Mouse (Mus musculus): ENCODE measurements around the gene Iqgap1. TPM values are rescaled to one million over a fixed set of nuclear protein-coding genes. Genes with fewer than 3 reads are reported as not detected.
A peak's percentile ranks its signal among the peaks of the same experiment; 100 is the strongest.
"Not testable (repeated sequence)": the region's sequence is repeated elsewhere in the genome, so short reads cannot be mapped to it uniquely, and the experiment has no call there.

Gene Iqgap1
- polyA plus RNA-seq, 1 experiment from 2014 or later, result 75.3 TPM

DNA sequence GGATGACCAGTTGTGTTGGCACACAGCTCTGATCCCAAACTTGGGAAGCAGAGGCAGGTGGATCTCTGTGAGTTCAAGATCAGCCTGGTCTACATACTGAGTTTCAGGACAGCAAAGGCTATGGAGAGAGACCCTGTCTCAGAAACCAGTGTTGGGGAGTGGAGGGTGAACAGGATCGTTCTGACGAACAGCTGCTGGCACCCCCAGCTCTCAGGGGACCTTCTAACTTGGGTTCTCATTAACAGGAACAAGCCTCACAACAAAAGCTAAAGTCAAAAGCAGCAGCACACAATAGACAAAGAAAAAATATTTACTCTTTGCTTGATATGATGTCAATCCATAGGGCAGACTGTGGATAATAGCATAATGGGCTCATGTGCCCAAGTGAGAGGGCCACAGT lies 55.3 kb downstream of the Iqgap1 start:
- no peak overlapping the region for H3K4me2 ChIP-seq (replicated peaks)
- H3K4me3 ChIP-seq (replicated peaks), result no peak overlapping the region
- 88% methylated on average over 2 of the region's 2 CpGs for WGBS
- H3K9me3 ChIP-seq (replicated peaks), result no peaks in the 10 kb centered on the region
- H3K27me3 ChIP-seq, result no peaks in the 10 kb centered on the region
- H3K9ac ChIP-seq, result no peak overlapping the region
- H3K36me3 ChIP-seq, result peaks cover 12% of the 10 kb centered on the region; the same call in 1 of the 2 replicates
- H3K4me1 ChIP-seq, result peaks cover 15% of the 10 kb centered on the region
- no peak overlapping the region for H3K27ac ChIP-seq (replicated peaks)
- ATAC-seq (ENCODE audit: insufficient number of reproducible peaks, low FRiP score, low TSS enrichment, low read depth), result no peak

DNA sequence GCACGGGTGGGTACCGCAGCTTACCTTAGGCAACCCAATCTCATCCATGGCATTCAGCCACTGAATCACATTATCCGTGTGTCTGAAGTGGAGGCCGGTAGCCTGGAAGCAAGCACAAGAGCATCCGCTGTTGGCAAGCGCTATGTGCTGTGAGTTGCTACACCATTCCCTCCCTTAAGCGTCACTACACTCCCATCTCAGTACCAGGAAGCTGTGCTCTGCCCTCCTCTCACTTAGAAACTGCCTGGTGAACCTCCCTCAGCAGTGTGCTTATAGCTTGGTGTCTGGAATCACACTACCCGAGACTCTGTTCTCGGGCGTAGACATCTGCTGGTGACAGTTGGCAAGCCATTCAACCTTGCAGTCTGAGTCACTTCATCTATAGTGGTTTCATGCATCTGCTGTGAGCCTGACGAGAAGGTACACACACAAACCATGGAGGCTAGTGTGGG lies 58.9 kb downstream of the Iqgap1 start:
- no peak overlapping the region for H3K4me2 ChIP-seq (replicated peaks)
- no peaks in the 10 kb centered on the region for H3K27me3 ChIP-seq
- H3K9ac ChIP-seq, result no peak overlapping the region
- no peak overlapping the region for H3K4me3 ChIP-seq (replicated peaks)
- H3K4me1 ChIP-seq, result no peaks in the 10 kb centered on the region
- H3K27ac ChIP-seq (replicated peaks), result no peak overlapping the region
- 84% methylated on average over 11 of the region's 11 CpGs for WGBS
- H3K36me3 ChIP-seq, result peaks cover 18% of the 10 kb centered on the region; the same call in 1 of the 2 replicates
- ATAC-seq (ENCODE audit: insufficient number of reproducible peaks, low FRiP score, low TSS enrichment, low read depth), result no peak
- no peaks in the 10 kb centered on the region for H3K9me3 ChIP-seq (replicated peaks)

DNA sequence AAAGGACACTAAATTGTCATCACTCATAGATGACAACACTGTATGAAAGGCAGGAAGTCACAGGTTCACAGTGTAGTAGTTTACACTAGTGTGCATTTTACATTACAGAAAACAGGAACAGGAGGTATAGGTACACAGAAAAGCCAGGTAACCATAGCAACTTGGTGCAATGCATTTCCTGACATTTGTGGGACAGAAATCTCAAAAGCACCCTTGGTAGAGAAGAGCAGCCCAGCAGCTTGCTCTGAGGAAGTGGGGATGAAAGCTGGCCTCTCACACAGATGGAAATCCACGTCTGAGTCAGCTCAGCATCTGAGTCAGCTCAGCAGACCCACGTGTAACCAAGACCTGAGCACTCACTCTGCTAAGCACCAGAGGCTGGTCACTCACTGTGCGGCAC lies 59.7 kb downstream of the Iqgap1 start:
- H3K4me3 ChIP-seq (replicated peaks), result no peak overlapping the region
- H3K9ac ChIP-seq, result no peak overlapping the region
- no peak overlapping the region for H3K4me2 ChIP-seq (replicated peaks)
- no peak overlapping the region for H3K27ac ChIP-seq (replicated peaks)
- no peaks in the 10 kb centered on the region for H3K9me3 ChIP-seq (replicated peaks)
- H3K27me3 ChIP-seq, result no peaks in the 10 kb centered on the region
- no peak for ATAC-seq (ENCODE audit: insufficient number of reproducible peaks, low FRiP score, low TSS enrichment, low read depth)
- peaks cover 18% of the 10 kb centered on the region; the same call in 1 of the 2 replicates for H3K36me3 ChIP-seq
- no peaks in the 10 kb centered on the region for H3K4me1 ChIP-seq
- 51% methylated on average over 3 of the region's 3 CpGs for WGBS

DNA sequence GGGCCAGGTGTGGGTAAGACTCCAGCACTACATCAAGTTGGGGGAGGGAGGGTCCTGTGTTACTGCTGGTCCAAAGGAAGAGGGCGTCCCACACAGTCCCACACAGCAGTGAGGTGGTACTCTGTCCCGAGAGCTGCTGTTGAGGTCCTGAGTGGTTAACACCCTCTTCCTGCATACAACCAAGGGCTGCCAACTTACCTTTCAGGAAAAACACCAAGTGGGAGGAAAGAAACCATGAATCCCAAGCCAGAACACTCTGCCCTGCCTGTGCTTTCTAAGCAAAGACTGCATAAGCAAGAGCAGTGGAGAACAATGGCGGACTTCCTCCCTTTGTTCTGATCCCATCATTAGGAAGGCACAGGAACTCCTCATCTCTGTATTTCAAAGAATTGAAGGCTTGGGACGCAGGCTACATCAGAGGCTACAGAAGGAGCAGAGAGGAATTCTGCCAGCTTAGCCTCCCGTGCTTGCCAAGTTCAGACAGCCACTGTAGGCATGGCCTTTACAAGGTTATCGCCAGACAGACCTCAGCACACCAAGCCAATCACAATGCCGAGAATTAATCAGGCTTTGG lies 61.8 kb downstream of the Iqgap1 start:
- 0 out of 2 replicates have a peak, but pooled peaks have one; percentile 34 for ATAC-seq (ENCODE audit: insufficient number of reproducible peaks, low FRiP score, low TSS enrichment, low read depth)
- no peaks in the 10 kb centered on the region for H3K27me3 ChIP-seq
- no peak overlapping the region for H3K4me2 ChIP-seq (replicated peaks)
- no peak overlapping the region for H3K4me3 ChIP-seq (replicated peaks)
- no peaks in the 10 kb centered on the region for H3K4me1 ChIP-seq
- no peaks in the 10 kb centered on the region for H3K9me3 ChIP-seq (replicated peaks)
- 0 out of 2 replicates have a peak overlapping the region, but pooled peaks have one; percentile 36 for H3K27ac ChIP-seq (replicated peaks)
- 74% methylated on average over 7 of the region's 7 CpGs for whole genome bisulfite sequencing
- no peak overlapping the region for H3K9ac ChIP-seq
- H3K36me3 ChIP-seq, result peaks cover 29% of the 10 kb centered on the region

DNA sequence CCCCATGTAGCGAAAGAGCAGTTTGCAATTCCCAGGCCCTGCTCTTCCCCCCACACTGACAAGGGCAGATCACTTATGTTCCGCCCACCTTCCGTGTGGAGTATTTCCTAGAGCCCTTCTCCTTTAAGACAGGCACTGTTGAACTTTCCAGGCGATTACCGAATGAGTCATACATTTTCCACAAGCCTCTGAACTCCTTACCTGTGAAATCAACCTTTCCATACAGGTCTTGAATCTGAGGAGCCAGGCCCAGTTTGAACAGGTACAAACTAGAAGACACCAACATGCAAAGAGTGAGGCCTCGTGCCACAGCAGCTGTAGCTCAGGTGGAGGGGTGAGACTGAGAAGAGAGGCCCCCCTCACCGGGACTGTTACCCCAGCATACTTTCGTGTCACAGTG lies 63.5 kb downstream of the Iqgap1 start:
- no peak overlapping the region for H3K4me2 ChIP-seq (replicated peaks)
- 58% methylated on average over 8 of the region's 8 CpGs for WGBS
- ATAC-seq (ENCODE audit: insufficient number of reproducible peaks, low FRiP score, low TSS enrichment, low read depth), result no peak
- peaks cover 43% of the 10 kb centered on the region for H3K36me3 ChIP-seq
- no peaks in the 10 kb centered on the region for H3K9me3 ChIP-seq (replicated peaks)
- H3K27ac ChIP-seq (replicated peaks), result no peak overlapping the region; the same call in 1 of the 2 replicates
- H3K4me3 ChIP-seq (replicated peaks), result no peak overlapping the region
- no peak overlapping the region for H3K9ac ChIP-seq
- no peaks in the 10 kb centered on the region for H3K27me3 ChIP-seq
- H3K4me1 ChIP-seq, result no peaks in the 10 kb centered on the region

DNA sequence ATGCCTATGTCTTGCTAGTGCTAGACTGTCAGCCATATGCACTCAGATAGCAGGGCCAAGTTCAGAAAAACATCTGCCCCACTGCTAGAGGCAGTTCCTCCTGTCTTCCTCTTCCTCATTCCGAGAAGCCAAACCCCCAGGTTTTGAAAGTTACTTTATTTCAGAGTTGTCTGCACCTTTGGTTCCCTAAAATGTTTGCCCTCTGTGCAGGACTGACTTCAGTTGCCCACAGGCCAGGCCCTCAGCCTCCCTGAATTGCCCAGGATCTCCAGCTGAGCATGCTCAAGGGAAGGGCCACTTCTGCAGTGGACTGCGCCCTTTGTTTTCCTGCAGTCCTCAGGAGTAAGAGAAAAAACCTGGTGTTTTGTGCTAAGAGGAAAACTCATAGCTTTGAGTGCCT lies 71.7 kb downstream of the Iqgap1 start:
- peaks cover 73% of the 10 kb centered on the region for H3K36me3 ChIP-seq

DNA sequence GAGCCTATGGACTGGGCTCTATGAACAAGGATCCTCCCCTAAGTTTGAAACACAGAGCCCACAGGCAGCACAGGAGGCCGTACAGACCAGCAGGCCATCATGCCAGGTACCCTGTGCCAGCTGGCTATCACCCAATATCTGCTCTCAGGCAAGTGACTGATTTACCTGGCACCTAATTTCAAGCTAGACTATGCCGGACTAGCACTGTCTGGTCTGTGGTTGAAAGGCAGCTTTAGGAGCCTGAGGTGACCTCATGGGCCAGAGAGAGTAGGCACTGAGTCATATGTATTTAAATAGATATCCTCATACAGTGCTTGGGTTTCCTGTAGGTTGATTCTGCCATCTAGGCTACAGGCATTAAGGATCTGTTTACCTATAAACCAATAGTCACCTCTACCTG lies 72.2 kb downstream of the Iqgap1 start:
- no peak overlapping the region for H3K9ac ChIP-seq
- no peak overlapping the region for H3K27ac ChIP-seq (replicated peaks)
- no peak overlapping the region for H3K4me2 ChIP-seq (replicated peaks)
- WGBS, result 85% methylated on average over 2 of the region's 2 CpGs
- H3K27me3 ChIP-seq, result no peaks in the 10 kb centered on the region
- no peaks in the 10 kb centered on the region for H3K4me1 ChIP-seq
- peaks cover 73% of the 10 kb centered on the region for H3K36me3 ChIP-seq
- no peak overlapping the region for H3K4me3 ChIP-seq (replicated peaks)
- H3K9me3 ChIP-seq (replicated peaks), result no peaks in the 10 kb centered on the region
- no peak for ATAC-seq (ENCODE audit: insufficient number of reproducible peaks, low FRiP score, low TSS enrichment, low read depth)

More for the DNA sequence above, 71.7 kb downstream of the Iqgap1 start:
- Histone ChIP-seq H3K27me3 (no peaks in the 10 kb centered on the region), H3K4me3 (replicated peaks) (no peak overlapping the region), H3K9me3 (replicated peaks) (no peaks in the 10 kb centered on the region), H3K27ac (replicated peaks) (no peak overlapping the region), H3K4me1 (no peaks in the 10 kb centered on the region), H3K4me2 (replicated peaks) (no peak overlapping the region), H3K9ac (no peak overlapping the region)
- WGBS, result 82% methylated on average over 2 of the region's 2 CpGs
- no peak for ATAC-seq (ENCODE audit: insufficient number of reproducible peaks, low FRiP score, low TSS enrichment, low read depth)

DNA sequence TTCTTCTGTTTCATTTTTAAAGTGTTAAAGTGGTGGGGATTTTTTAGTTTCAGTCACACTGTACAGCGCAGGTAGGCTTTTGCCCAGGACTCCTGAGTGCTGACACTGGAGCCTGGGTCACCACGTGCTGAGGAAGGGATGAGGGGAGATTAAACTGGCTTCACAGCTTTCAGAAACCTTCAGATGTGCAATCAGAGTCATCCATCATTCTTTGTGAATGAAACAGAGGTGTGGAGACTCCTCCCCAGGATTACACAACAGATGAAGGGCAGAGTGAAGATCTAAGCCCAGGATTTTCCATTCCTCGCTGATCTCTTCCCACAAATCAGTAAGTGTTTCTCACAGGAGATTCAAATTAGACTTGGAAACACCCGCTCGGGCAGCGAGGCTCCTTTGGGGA lies 76.2 kb downstream of the Iqgap1 start:
- no peak for ATAC-seq (ENCODE audit: insufficient number of reproducible peaks, low FRiP score, low TSS enrichment, low read depth)
- Histone ChIP-seq H3K9ac (no peak overlapping the region), H3K36me3 (peaks cover 64% of the 10 kb centered on the region), H3K4me2 (replicated peaks) (no peak overlapping the region), H3K27ac (replicated peaks) (no peak overlapping the region), H3K9me3 (replicated peaks) (no peaks in the 10 kb centered on the region), H3K4me1 (peaks cover 31% of the 10 kb centered on the region), H3K4me3 (replicated peaks) (no peak overlapping the region), H3K27me3 (no peaks in the 10 kb centered on the region)
- 66% methylated on average over 6 of the region's 6 CpGs for WGBS

DNA sequence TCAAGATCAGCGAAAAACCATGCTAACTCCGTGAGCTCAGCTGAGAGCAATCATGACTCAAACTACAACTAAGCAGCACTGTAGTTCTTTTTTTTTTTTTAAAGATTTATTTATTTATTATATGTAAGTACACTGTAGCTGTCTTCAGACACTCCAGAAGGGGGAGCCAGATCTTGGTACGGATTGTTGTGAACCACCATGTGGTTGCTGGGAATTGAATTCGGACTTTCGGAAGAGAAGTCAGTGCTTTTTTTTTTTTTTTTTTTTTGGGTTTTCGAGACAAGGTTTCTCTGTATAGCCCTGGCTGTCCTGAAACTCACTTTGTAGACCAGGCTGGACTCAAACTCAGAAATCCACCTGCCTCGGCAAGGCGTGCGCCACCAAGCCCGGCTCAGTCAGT lies 76.7 kb downstream of the Iqgap1 start:
- 94% methylated on average over 10 of the region's 10 CpGs for WGBS
- H3K4me2 ChIP-seq (replicated peaks); ATAC-seq (ENCODE audit: insufficient number of reproducible peaks, low FRiP score, low TSS enrichment, low read depth); H3K9ac ChIP-seq; H3K9me3 ChIP-seq (replicated peaks); H3K27ac ChIP-seq (replicated peaks); H3K4me3 ChIP-seq (replicated peaks); H3K27me3 ChIP-seq: not testable (repeated sequence)
- Histone ChIP-seq H3K4me1 (peaks cover 35% of the 10 kb centered on the region), H3K36me3 (peaks cover 66% of the 10 kb centered on the region)

DNA sequence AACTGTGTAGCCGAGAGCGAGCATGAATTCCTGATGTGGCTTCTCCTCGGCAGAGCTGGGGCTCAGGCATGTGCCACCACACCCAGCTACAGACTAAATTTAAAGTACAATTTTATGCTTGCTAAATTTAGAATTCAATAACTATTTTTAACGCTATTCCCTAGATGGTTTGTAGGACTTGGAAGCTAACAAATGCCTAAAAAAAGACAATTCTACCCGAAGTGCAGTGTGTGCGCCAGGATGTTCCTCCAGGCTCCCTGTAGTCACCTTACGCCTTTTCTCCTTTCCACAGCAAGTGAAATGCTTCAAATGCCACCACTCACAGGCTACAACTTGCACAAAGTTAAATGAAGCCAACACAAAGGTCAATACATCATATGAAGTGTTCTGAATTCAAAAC lies 78.4 kb downstream of the Iqgap1 start:
- Histone ChIP-seq H3K4me1 (peaks cover 35% of the 10 kb centered on the region), H3K36me3 (peaks cover 67% of the 10 kb centered on the region), H3K9ac (no peak overlapping the region), H3K27me3 (no peaks in the 10 kb centered on the region), H3K27ac (replicated peaks) (no peak overlapping the region), H3K9me3 (replicated peaks) (no peaks in the 10 kb centered on the region), H3K4me2 (replicated peaks) (no peak overlapping the region), H3K4me3 (replicated peaks) (no peak overlapping the region)
- ATAC-seq (ENCODE audit: insufficient number of reproducible peaks, low FRiP score, low TSS enrichment, low read depth), result no peak
- 42% methylated on average over 7 of the region's 7 CpGs for WGBS

DNA sequence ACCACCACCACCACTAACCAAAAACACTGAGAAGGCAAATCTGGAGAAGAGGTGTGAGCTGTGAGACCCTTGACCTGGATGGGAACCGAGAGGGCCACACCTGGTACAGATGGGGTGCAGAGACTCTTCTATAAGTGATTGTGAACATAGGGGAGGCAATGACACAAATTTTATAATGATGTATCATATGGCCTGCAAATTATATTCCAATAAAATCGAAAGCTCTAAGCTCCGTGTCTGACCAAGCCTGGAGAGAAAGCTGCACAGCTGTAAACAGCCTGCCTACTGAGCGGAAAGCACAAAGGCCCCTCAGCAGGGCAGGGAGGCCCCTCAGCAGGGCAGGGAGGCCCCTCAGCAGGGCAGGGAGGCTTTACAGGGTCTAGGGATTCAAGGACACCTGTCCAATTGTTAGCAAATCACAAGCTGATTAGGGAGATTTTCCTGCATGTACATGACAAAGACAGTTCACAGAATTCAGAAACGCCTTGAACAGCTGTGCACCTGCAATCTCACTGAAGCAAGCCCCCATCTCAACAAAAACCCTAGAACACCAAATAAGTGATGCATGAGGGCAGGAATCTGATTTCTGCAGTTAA lies 79.5 kb downstream of the Iqgap1 start:
- no peak for ATAC-seq (ENCODE audit: insufficient number of reproducible peaks, low FRiP score, low TSS enrichment, low read depth)
- no peaks in the 10 kb centered on the region for H3K27me3 ChIP-seq
- no peaks in the 10 kb centered on the region for H3K9me3 ChIP-seq (replicated peaks)
- no peak overlapping the region for H3K4me3 ChIP-seq (replicated peaks)
- H3K4me1 ChIP-seq, result peaks cover 35% of the 10 kb centered on the region
- H3K4me2 ChIP-seq (replicated peaks), result no peak overlapping the region
- 26% methylated on average over 5 of the region's 5 CpGs for WGBS
- peak overlapping the region; percentile 34; the same call in 1 of the 2 replicates for H3K27ac ChIP-seq (replicated peaks)
- peaks cover 66% of the 10 kb centered on the region for H3K36me3 ChIP-seq
- no peak overlapping the region for H3K9ac ChIP-seq

DNA sequence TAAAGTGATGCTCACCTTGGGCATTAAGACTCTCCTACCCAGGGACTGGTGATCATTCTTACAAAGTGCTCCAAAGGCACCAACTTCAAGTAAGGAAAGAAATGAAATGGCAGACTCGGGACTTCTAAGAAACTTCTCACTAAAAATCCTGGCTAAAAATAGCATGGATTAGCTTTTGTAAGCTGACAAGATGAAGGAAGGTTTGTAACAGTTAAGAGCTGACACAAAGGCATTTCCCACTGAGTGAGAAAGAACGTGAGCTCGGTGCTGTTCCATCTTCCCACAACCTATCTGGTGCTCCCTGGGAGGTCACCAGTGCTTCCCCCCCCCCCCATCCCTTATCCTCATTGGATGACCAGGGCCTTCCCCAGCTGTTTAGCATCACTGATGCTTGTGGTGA lies 80.0 kb downstream of the Iqgap1 start:
- Histone ChIP-seq H3K4me1 (peaks cover 35% of the 10 kb centered on the region), H3K4me3 (replicated peaks) (no peak overlapping the region), H3K36me3 (peaks cover 64% of the 10 kb centered on the region), H3K4me2 (replicated peaks) (no peak overlapping the region), H3K9me3 (replicated peaks) (no peaks in the 10 kb centered on the region), H3K9ac (no peak overlapping the region), H3K27ac (replicated peaks) (peak overlapping the region; percentile 49; the same call in 1 of the 2 replicates), H3K27me3 (no peaks in the 10 kb centered on the region)
- ATAC-seq (ENCODE audit: insufficient number of reproducible peaks, low FRiP score, low TSS enrichment, low read depth), result no peak
- 19% methylated on average over 3 of the region's 3 CpGs for WGBS

Data from embryonic facial prominence, embryonic 15.5 days (tissue).